14 mouse cellular contexts compared by ENCODE assay signal in genomic region chr9:112258560-112258959, GRCm38 (mm10).
"Had no signal": no experiment of that assay in that cellular context is flagged by ENCODE, and none has a peak within 500 bp of the region (broad histone marks: within the 10 kb centered on the region; RNA-seq: fewer than 3 reads in every experiment).

No protein-coding gene starts in this region.

- H3K27me3 ChIP-seq: limb, embryonic 12.5 days; liver, embryonic 13.5 days; neural tube, embryonic 13.5 days had no signal

- H3K9ac ChIP-seq: limb, embryonic 12.5 days; liver, embryonic 13.5 days; liver, postnatal 0 days; neural tube, embryonic 13.5 days had no signal

- H3K4me3 ChIP-seq: left cerebral cortex, adult 2 months; limb, embryonic 12.5 days; liver, embryonic 13.5 days; neural tube, embryonic 13.5 days had no signal

- H3K4me2 ChIP-seq: limb, embryonic 12.5 days; liver, embryonic 13.5 days; neural tube, embryonic 13.5 days had no signal

- DNase-seq: kidney, postnatal 25 days; liver; liver, embryonic 13.5 days; liver, postnatal 0 days; lung, postnatal 36 days; midbrain, embryonic 14.5 days; retina, postnatal 1 day; right cerebral cortex, postnatal 4 days; spleen, adult 18-20 months; thymus, adult 18-20 months; thymus, postnatal 14 days had no signal

- H3K27ac ChIP-seq: left cerebral cortex, adult 2 months; limb, embryonic 12.5 days; liver, embryonic 13.5 days; neural tube, embryonic 13.5 days had no signal

- H3K4me1 ChIP-seq: limb, embryonic 12.5 days had no signal

- H3K36me3 ChIP-seq: limb, embryonic 12.5 days; liver, embryonic 13.5 days; neural tube, embryonic 13.5 days had no signal

- ATAC-seq: liver, postnatal 0 days had no signal

- H3K9me3 ChIP-seq: limb, embryonic 12.5 days; liver, embryonic 13.5 days; neural tube, embryonic 13.5 days had no signal
